Mouse (Mus musculus): ENCODE measurements at regions not wholly inside any gene's neighbourhood (a gene's known extent, or its start where the extent isn't known, plus 50 kb on each side); places are given as distances from the start of the nearest gene placed in this dataset.

GRCm38 (mm10) chr4:125399376-125400112, 91.0 kb upstream of the Grik3 start:
- TF ChIP-seq MEF2A (IDR thresholded peaks at IDR 0.05; ENCODE audit: extremely low read depth, insufficient replicate concordance, low read depth, low read length, poor library complexity, severe bottlenecking) (no peak), POLR2A (IDR thresholded peaks at IDR 0.05; ENCODE audit: control insufficient read depth in 1 of 2, insufficient read depth in 1 of 2, low read depth in 1 of 2, low read length in 2 of 2, poor library complexity in 1 of 2) (no peak), GABPA (IDR thresholded peaks at IDR 0.05; ENCODE audit: low read depth, low read length) (no peak), ETS1 (IDR thresholded peaks at IDR 0.05; ENCODE audit: low read depth, low read length) (no peak), CTCF (IDR thresholded peaks at IDR 0.05 in 2 of 3, conservative IDR thresholded peaks at IDR 0.05 in 1 of 3; ENCODE audit: control insufficient read depth in 1 of 3, insufficient read depth in 1 of 3, low read depth in 2 of 3, low read length in 3 of 3, poor library complexity in 1 of 3, severe bottlenecking in 1 of 3) (no peak), JUND (IDR thresholded peaks at IDR 0.05; ENCODE audit: low read depth, low read length) (no peak), RCOR1 (IDR thresholded peaks at IDR 0.05; ENCODE audit: low read depth, low read length) (no peak), EP300 (IDR thresholded peaks at IDR 0.05; ENCODE audit: low read depth in 1 of 2, low read length in 2 of 2) (no peak), TBP (IDR thresholded peaks at IDR 0.05; ENCODE audit: low read depth, low read length) (no peak), MYB (IDR thresholded peaks at IDR 0.05; ENCODE audit: low read depth, low read length) (no peak), E2F4 (IDR thresholded peaks at IDR 0.05; ENCODE audit: borderline replicate concordance, low read depth, low read length) (no peak), RAD21 (IDR thresholded peaks at IDR 0.05; ENCODE audit: low read depth, low read length) (no peak), MYC (IDR thresholded peaks at IDR 0.05; ENCODE audit: low read depth, low read length) (no peak), GATA1 (IDR thresholded peaks at IDR 0.05; ENCODE audit: low read depth, low read length) (no peak)
